Mouse (Mus musculus) liver, embryonic 14.5 days (tissue): Measurements from ENCODE around the gene Gpd2. TPM values are rescaled to one million over a fixed set of nuclear protein-coding genes. Genes with fewer than 3 reads are reported as not detected.

ENCODE experiments used
- ATAC-seq: fragments of 200-750 bp; cut with Nextera tagmentation; 2 replicates; pipeline ENCODE4 v1.8.0; 2017; ENCODE audit warnings: moderate number of reproducible peaks, mild to moderate bottlenecking, moderate library complexity; ENCODE audit not compliant: insufficient read depth
- DNase-seq, 3 experiments: peaks; one replicate each; pipeline ENCODE4 v3.0.0-alpha.2; 2012 to 2013; ENCODE audit warnings: low read depth in 3 of 3, low spot score in 3 of 3
- H3K27ac ChIP-seq: fragments of 300-500 bp; sonication (generic); 2 replicates; pipeline ENCODE4 v1.5.1; 2014; ENCODE audit warnings: moderate library complexity, mild to moderate bottlenecking, control low read depth, inconsistent platforms
- H3K27me3 ChIP-seq: fragments of 300-500 bp; sonication (generic); 2 replicates; pipeline ENCODE4 v1.6.1; 2014; ENCODE audit warnings: mild to moderate bottlenecking, low read length, moderate library complexity; ENCODE audit not compliant: control insufficient read depth, insufficient read depth
- H3K36me3 ChIP-seq: fragments of 300-500 bp; sonication (generic); replicated peaks from 2 replicates; pipeline ENCODE4 v1.6.1; 2014; ENCODE audit warnings: low read depth; ENCODE audit not compliant: control insufficient read depth, insufficient read depth
- H3K4me1 ChIP-seq, 2 experiments: fragments of 200-500 bp in 1 of 2; fragments of 300-500 bp in 1 of 2; sonication (generic) in 1 of 2; replicated peaks; 2 replicates each; pipeline ENCODE4 v1.6.1; 2012 to 2014; ENCODE audit warnings: antibody characterized with exemption in 1 of 2, inconsistent platforms in 1 of 2, low read length in 1 of 2; ENCODE audit not compliant: control insufficient read depth in 2 of 2, insufficient read depth in 2 of 2
- H3K4me2 ChIP-seq: fragments of 300-500 bp; sonication (generic); 2 replicates; pipeline ENCODE4 v1.6.1; 2014; ENCODE audit warnings: low read depth, mild to moderate bottlenecking, control low read depth, moderate library complexity
- H3K4me3 ChIP-seq, 2 experiments: fragments of 200-500 bp in 1 of 2; fragments of 300-500 bp in 1 of 2; sonication (generic) in 1 of 2; 2 replicates each; pipeline ENCODE4 v1.5.1; 2012 to 2014; ENCODE audit warnings: low read depth in 2 of 2, low read length in 2 of 2, mild to moderate bottlenecking in 2 of 2, control low read depth in 1 of 2, inconsistent platforms in 1 of 2, moderate library complexity in 1 of 2; ENCODE audit not compliant: insufficient read depth in 1 of 2
- H3K9ac ChIP-seq: fragments of 300-500 bp; sonication (generic); replicated peaks from 2 replicates; pipeline ENCODE4 v1.6.1; 2014; ENCODE audit warnings: mild to moderate bottlenecking, control low read depth, moderate library complexity
- H3K9me3 ChIP-seq: fragments of 300-500 bp; sonication (generic); 2 replicates; pipeline ENCODE4 v1.6.1; 2016; ENCODE audit warnings: low read length, mixed read lengths; ENCODE audit not compliant: control insufficient read depth
- CTCF ChIP-seq: IDR thresholded peaks from 2 replicates; pipeline ENCODE4 v1.5.1; 2016; ENCODE audit warnings: antibody characterized with exemption, low read depth, control low read depth
- EP300 ChIP-seq: IDR thresholded peaks from 2 replicates; pipeline ENCODE4 v1.6.1; 2016; ENCODE audit warnings: antibody characterized with exemption, low read depth
- WGBS: fragments of 180-500 bp; shearing (Covaris S2); extraction: QIAGEN DNeasy Blood & Tissue Kit; methylation state at CpG from one replicate; pipeline ENCODE4 v1.1.7; 2014; ENCODE audit not compliant: insufficient replicate concordance; 5-methylcytosine and 5-hydroxymethylcytosine counted together
- polyA plus RNA-seq, 2 experiments: library from polyadenylated mRNA; depleted of rRNA in 1 of 2; stranded (reverse) in 1 of 2; unstranded in 1 of 2; fragments of >200 nt; fragmentation: Nextera tagmentation in 1 of 2; extraction: Ambion mirVana in 1 of 2; gene quantifications; 2 replicates each; pipeline versions ENCODE4 v1.2.1 to v1.2.3; 2012 to 2014

The Gpd2 gene
- polyA plus RNA-seq, 2 experiments, result 2.1 to 4.7 TPM

- no peak overlapping the region for H3K27ac ChIP-seq
- DNase-seq, result no peak
- H3K27me3 ChIP-seq, result no peaks in the 10 kb centered on the region
- H3K4me2 ChIP-seq, result no peak overlapping the region
- WGBS, result 79% methylated on average over 10 of the region's 10 CpGs
- TF ChIP-seq EP300, result no peak
- TF ChIP-seq CTCF, result no peak
- no peaks in the 10 kb centered on the region for H3K36me3 ChIP-seq
- H3K4me1 ChIP-seq, result no peaks in the 10 kb centered on the region
- ATAC-seq, result no peak
- H3K4me3 ChIP-seq, result no peak overlapping the region
- no peaks in the 10 kb centered on the region for H3K9me3 ChIP-seq
- no peak overlapping the region for H3K9ac ChIP-seq
Observed at GRCm38 (mm10) chr2:57280190-57280723, 42.8 kb downstream of the Gpd2 start.

- Histone ChIP-seq H3K36me3 (no peaks in the 10 kb centered on the region), H3K9ac (no peak overlapping the region), H3K27ac (no peak overlapping the region), H3K4me2 (no peak overlapping the region), H3K9me3 (no peaks in the 10 kb centered on the region), H3K27me3 (no peaks in the 10 kb centered on the region), H3K4me3 (no peak overlapping the region), H3K4me1 (no peaks in the 10 kb centered on the region)
- no peak for ATAC-seq
- no peak for DNase-seq
- WGBS, result 78% methylated on average over 7 of the region's 7 CpGs
- no peak for TF ChIP-seq EP300
- no peak for TF ChIP-seq CTCF
Observed at GRCm38 (mm10) chr2:57283791-57284190, 46.4 kb downstream of the Gpd2 start.

GRCm38 (mm10) chr2:57285197-57285596, 47.8 kb downstream of the Gpd2 start:
- no peaks in the 10 kb centered on the region for H3K27me3 ChIP-seq
- no peaks in the 10 kb centered on the region for H3K36me3 ChIP-seq
- H3K4me1 ChIP-seq, result no peaks in the 10 kb centered on the region
- 84% methylated on average over 4 of the region's 4 CpGs for WGBS
- no peaks in the 10 kb centered on the region for H3K9me3 ChIP-seq
- no peak overlapping the region for H3K4me3 ChIP-seq
- no peak for TF ChIP-seq EP300
- no peak for TF ChIP-seq CTCF
- no peak overlapping the region for H3K27ac ChIP-seq
- DNase-seq, result no peak
- no peak overlapping the region for H3K9ac ChIP-seq
- H3K4me2 ChIP-seq, result no peak overlapping the region
- no peak for ATAC-seq

- no peaks in the 10 kb centered on the region for H3K36me3 ChIP-seq
- no peak overlapping the region for H3K4me2 ChIP-seq
- H3K4me3 ChIP-seq, result no peak overlapping the region
- no peaks in the 10 kb centered on the region for H3K4me1 ChIP-seq
- 47% methylated on average over 1 of the region's 1 CpGs for WGBS
- no peaks in the 10 kb centered on the region for H3K27me3 ChIP-seq
- H3K27ac ChIP-seq, result no peak overlapping the region
- DNase-seq, result no peak
- no peak for ATAC-seq
- no peak overlapping the region for H3K9ac ChIP-seq
- no peak for TF ChIP-seq EP300
- TF ChIP-seq CTCF, result no peak
- H3K9me3 ChIP-seq, result no peaks in the 10 kb centered on the region
Observed at GRCm38 (mm10) chr2:57287986-57288385, 50.6 kb downstream of the Gpd2 start.

GRCm38 (mm10) chr2:57293571-57293970, 56.1 kb downstream of the Gpd2 start:
- DNase-seq (no peak), ATAC-seq (no peak)
- 64% methylated on average over 2 of the region's 2 CpGs for WGBS
- Histone ChIP-seq H3K4me1 (0 out of 4 replicates have a peak, but pooled peaks cover 0 to 2% of the 10 kb centered on the region in 2 experiments), H3K27me3 (no peaks in the 10 kb centered on the region), H3K4me3 (no peak overlapping the region), H3K27ac (no peak overlapping the region), H3K9me3 (no peaks in the 10 kb centered on the region), H3K4me2 (no peak overlapping the region), H3K9ac (no peak overlapping the region), H3K36me3 (no peaks in the 10 kb centered on the region)
- no peak for TF ChIP-seq EP300
- TF ChIP-seq CTCF, result no peak
